Mouse (Mus musculus) thymus, postnatal 4 days (tissue): Measurements from ENCODE around the gene Dlgap4.
A peak's percentile ranks its signal among the peaks of the same experiment; 100 is the strongest.
"Not testable (repeated sequence)": the region's sequence is repeated elsewhere in the genome, so short reads cannot be mapped to it uniquely, and the experiment has no call there.

ENCODE experiments used
- DNase-seq: peaks from one replicate; pipeline ENCODE4 v3.0.0; 2021

Dlgap4 gene

GRCm38 (mm10) chr2:156779036-156779435 is 165.5 kb downstream of the Dlgap4 start:
- DNase-seq, result no peak

- no peak for DNase-seq
Measured at GRCm38 (mm10) chr2:156779488-156779887, 166.0 kb downstream of the Dlgap4 start.

- no peak for DNase-seq
Measured at GRCm38 (mm10) chr2:156780129-156780528, 166.6 kb downstream of the Dlgap4 start.

GRCm38 (mm10) chr2:156780752-156781151 is 167.2 kb downstream of the Dlgap4 start:
- DNase-seq, result no peak

- DNase-seq, result no peak
Measured at GRCm38 (mm10) chr2:156781281-156781680, 167.8 kb downstream of the Dlgap4 start.

GRCm38 (mm10) chr2:156781836-156782480 is 168.5 kb downstream of the Dlgap4 start:
- DNase-seq, result no peak

- DNase-seq, result no peak
Measured at GRCm38 (mm10) chr2:156782481-156783348, 169.2 kb downstream of the Dlgap4 start.

GRCm38 (mm10) chr2:156783349-156783728 is 169.8 kb downstream of the Dlgap4 start:
- DNase-seq, result no peak

GRCm38 (mm10) chr2:156784016-156784585 is 170.6 kb downstream of the Dlgap4 start:
- DNase-seq, result no peak

GRCm38 (mm10) chr2:156784891-156785290 is 171.4 kb downstream of the Dlgap4 start:
- DNase-seq, result no peak

GRCm38 (mm10) chr2:156786369-156786768 is 172.9 kb downstream of the Dlgap4 start:
- not testable (repeated sequence) for DNase-seq

- DNase-seq, result no peak
Measured at GRCm38 (mm10) chr2:156787090-156787775, 173.7 kb downstream of the Dlgap4 start.

GRCm38 (mm10) chr2:156787776-156788105 is 174.2 kb downstream of the Dlgap4 start:
- DNase-seq, result no peak

GRCm38 (mm10) chr2:156788836-156789235 is 175.3 kb downstream of the Dlgap4 start:
- DNase-seq, result no peak

GRCm38 (mm10) chr2:156798516-156798915 is 185.0 kb downstream of the Dlgap4 start:
- DNase-seq, result no peak

GRCm38 (mm10) chr2:156801045-156801444 is 187.5 kb downstream of the Dlgap4 start:
- no peak for DNase-seq

GRCm38 (mm10) chr2:156802116-156802515 is 188.6 kb downstream of the Dlgap4 start:
- DNase-seq, result not testable (repeated sequence)

GRCm38 (mm10) chr2:156803698-156804372 is 190.3 kb downstream of the Dlgap4 start:
- no peak for DNase-seq

GRCm38 (mm10) chr2:156804589-156804988 is 191.1 kb downstream of the Dlgap4 start:
- no peak for DNase-seq

GRCm38 (mm10) chr2:156806886-156807285 is 193.4 kb downstream of the Dlgap4 start:
- no peak for DNase-seq

GRCm38 (mm10) chr2:156809579-156809978 is 196.1 kb downstream of the Dlgap4 start:
- peak; percentile 71 for DNase-seq

- DNase-seq, result no peak
Measured at GRCm38 (mm10) chr2:156810716-156811115, 197.2 kb downstream of the Dlgap4 start.

GRCm38 (mm10) chr2:156811556-156811955 is 198.1 kb downstream of the Dlgap4 start:
- no peak for DNase-seq
